Mouse (Mus musculus) heart, adult 2 months (tissue): ENCODE data around the gene 1700028P14Rik. TPM values are rescaled to one million over a fixed set of nuclear protein-coding genes. Genes with fewer than 3 reads are reported as not detected.

Experiments used
- DNase-seq, 2 experiments: peaks; one replicate each; pipeline ENCODE4 v3.0.0; 2021
- H3K27ac ChIP-seq: fragments of 200-600 bp; 2 replicates; pipeline ENCODE4 v1.8.1; 2022
- H3K27me3 ChIP-seq: fragments of 200-500 bp; 2 replicates; pipeline ENCODE4 v1.6.1; 2012; ENCODE audit warnings: mild to moderate bottlenecking, low read length, inconsistent platforms, mixed read lengths; ENCODE audit not compliant: control insufficient read depth, insufficient read depth
- H3K36me3 ChIP-seq: fragments of 200-500 bp; 2 replicates; pipeline ENCODE4 v1.6.1; 2012; ENCODE audit warnings: low read length, inconsistent platforms; ENCODE audit not compliant: control insufficient read depth, insufficient read depth
- H3K4me1 ChIP-seq: fragments of 200-500 bp; 2 replicates; pipeline ENCODE4 v1.6.1; 2011; ENCODE audit warnings: low read length; ENCODE audit not compliant: control insufficient read depth, insufficient read depth
- H3K4me3 ChIP-seq: fragments of 200-600 bp; 2 replicates; pipeline ENCODE4 v1.8.1; 2022
- H3K79me2 ChIP-seq: fragments of 200-500 bp; replicated peaks from 2 replicates; pipeline ENCODE4 v1.6.1; 2012; ENCODE audit warnings: mild to moderate bottlenecking, inconsistent platforms, low read length, moderate library complexity, mixed read lengths; ENCODE audit not compliant: control insufficient read depth, insufficient read depth
- H3K9ac ChIP-seq: fragments of 200-500 bp; 2 replicates; pipeline ENCODE4 v1.6.1; 2012; ENCODE audit warnings: low read depth, mild to moderate bottlenecking, control low read depth, inconsistent platforms, low read length, mixed read lengths
- CTCF ChIP-seq: fragments of 200-600 bp; IDR thresholded peaks from 2 replicates; pipeline ENCODE4 v1.8.1; 2022; ENCODE audit warnings: antibody characterized with exemption, mild to moderate bottlenecking, moderate library complexity
- EP300 ChIP-seq: fragments of 200-500 bp; IDR thresholded peaks from 2 replicates; pipeline ENCODE4 v1.6.1; 2011; ENCODE audit warnings: low read depth, low read length, control low read depth; ENCODE audit not compliant: insufficient read depth
- POLR2A ChIP-seq: fragments of 200-500 bp; IDR thresholded peaks from 2 replicates; pipeline ENCODE4 v1.6.1; 2011; ENCODE audit warnings: mild to moderate bottlenecking, low read depth, low read length, control low read depth; ENCODE audit not compliant: insufficient read depth
- WGBS: fragments of 180-500 bp; shearing (Covaris S2); methylation state at CpG from one replicate; pipeline ENCODE4 v1.1.7; 2018; 5-methylcytosine and 5-hydroxymethylcytosine counted together
- intact Hi-C: fragments of 180-260 bp; cut with DNase I; formaldehyde crosslinking; loops from one replicate; pipeline ENCODE4 v1.15.1; 2025
- polyA plus RNA-seq: library from polyadenylated mRNA; depleted of rRNA; stranded (reverse); fragments of >200 nt; gene quantifications from 2 replicates; pipeline ENCODE4 v1.2.3, GENCODE M21; 2012
- total RNA-seq, 2 experiments: library from RNA; stranded (reverse); gene quantifications; 2 replicates each; pipeline ENCODE4 v1.2.3; 2021

1700028P14Rik gene
- total and polyA plus RNA-seq, 3 experiments = 0.18 TPM; not detected in 2

- no peaks in the 10 kb centered on the region for H3K36me3 ChIP-seq
- no peak for DNase-seq
- no peaks in the 10 kb centered on the region for H3K4me1 ChIP-seq
- no peaks in the 10 kb centered on the region for H3K79me2 ChIP-seq
- peak; percentile 65 for TF ChIP-seq CTCF
- no peak for TF ChIP-seq POLR2A
- H3K4me3 ChIP-seq = no peak overlapping the region
- intact Hi-C loops = no loop called here
- H3K9ac ChIP-seq = no peak overlapping the region
- no peaks in the 10 kb centered on the region for H3K27me3 ChIP-seq
- H3K27ac ChIP-seq = no peak overlapping the region
Observed at GRCm38 (mm10) chr19:23545604-23546003, 107.0 kb downstream of the 1700028P14Rik start.

DNA sequence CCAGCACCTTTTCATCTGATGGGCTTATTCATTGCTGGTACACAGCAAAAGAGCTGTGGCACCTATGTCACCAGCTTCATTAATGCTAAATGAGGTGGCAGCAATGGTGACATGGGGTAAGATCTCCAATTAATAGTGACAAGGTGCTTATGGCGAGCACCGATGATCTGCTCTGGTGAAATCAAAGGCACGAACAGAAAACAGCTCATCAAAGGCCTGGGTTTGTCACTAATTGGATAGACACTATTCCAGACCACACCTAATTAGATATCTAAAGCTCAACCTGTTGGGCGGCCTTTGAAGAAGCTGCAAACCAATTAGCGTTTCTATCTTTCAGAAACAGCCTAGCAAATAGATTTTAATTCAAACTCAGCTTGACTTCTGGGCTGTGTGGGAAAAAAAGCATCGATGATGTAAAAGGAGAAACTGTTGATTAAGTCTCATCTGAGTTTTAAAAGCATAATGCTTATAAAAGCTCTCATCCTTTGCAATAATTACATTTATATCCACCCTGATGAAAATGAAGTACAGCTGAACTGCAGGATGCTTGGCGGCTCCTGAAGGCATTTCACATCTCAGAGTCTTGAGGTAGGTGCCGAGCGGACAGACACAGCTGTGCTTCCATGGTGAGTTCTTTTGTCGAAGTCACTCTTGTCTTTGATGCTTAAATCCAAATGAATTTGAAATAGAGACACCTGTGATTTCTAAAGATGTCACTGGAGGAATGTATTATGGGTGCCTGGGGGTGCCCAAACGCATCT lies 109.2 kb downstream of the 1700028P14Rik start:
- Histone ChIP-seq H3K36me3 (no peaks in the 10 kb centered on the region), H3K27me3 (no peaks in the 10 kb centered on the region), H3K9ac (no peak overlapping the region), H3K79me2 (no peaks in the 10 kb centered on the region), H3K4me3 (no peak overlapping the region), H3K27ac (no peak overlapping the region), H3K4me1 (no peaks in the 10 kb centered on the region)
- no peak for DNase-seq
- TF ChIP-seq EP300 (no peak), CTCF (no peak), POLR2A (no peak)
- WGBS = 78% methylated on average over 11 of the region's 11 CpGs
- intact Hi-C loops = no loop called here

DNA sequence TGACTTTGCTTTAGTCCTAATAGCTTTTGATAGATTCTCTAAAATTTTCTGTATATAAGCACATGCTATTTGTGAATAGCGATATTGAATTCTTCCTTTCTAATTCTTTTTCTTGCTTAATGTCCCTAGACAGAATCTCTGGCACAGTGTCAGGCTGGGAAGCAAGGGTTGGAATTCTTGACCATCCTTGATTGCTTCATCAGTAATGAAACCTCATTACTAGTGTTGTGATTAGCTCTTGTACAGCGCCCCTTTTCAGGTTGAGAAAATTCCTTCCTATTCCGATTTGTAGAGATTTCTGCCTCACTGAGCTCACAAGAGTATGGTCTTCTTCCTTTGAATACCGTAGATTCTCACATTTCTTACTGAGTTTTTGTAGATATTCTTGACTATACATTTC lies 109.9 kb downstream of the 1700028P14Rik start:
- Histone ChIP-seq H3K27ac (no peak overlapping the region), H3K4me3 (no peak overlapping the region), H3K4me1 (no peaks in the 10 kb centered on the region), H3K9ac (no peak overlapping the region), H3K36me3 (no peaks in the 10 kb centered on the region), H3K27me3 (no peaks in the 10 kb centered on the region), H3K79me2 (no peaks in the 10 kb centered on the region)
- intact Hi-C loops = no loop called here
- WGBS = 84% methylated on average over 4 of the region's 4 CpGs
- no peak for TF ChIP-seq EP300
- TF ChIP-seq POLR2A = no peak
- no peak for TF ChIP-seq CTCF
- DNase-seq = no peak

DNA sequence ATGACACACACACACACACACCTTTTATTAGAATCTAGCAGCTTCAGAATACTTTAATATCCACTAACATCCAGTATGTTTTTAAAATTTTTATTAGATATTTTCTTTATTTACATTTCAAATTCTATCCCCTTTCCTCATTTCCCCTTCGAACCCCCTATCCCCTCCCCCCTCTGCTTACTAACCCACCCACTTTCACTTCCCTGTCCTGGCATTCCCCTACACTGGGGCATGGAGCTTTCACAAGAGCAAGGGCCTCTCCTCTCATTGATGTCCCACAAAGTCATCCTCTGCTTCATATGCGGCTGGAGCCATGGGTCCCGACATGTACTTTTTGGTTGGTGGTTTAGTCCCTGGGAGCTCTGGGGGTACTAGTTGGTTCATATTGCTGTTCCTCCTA lies 116.9 kb downstream of the 1700028P14Rik start:
- Histone ChIP-seq H3K27me3 (no peaks in the 10 kb centered on the region), H3K4me1 (peaks cover 1% of the 10 kb centered on the region; the same call in 1 of the 2 replicates), H3K4me3 (no peak overlapping the region), H3K79me2 (no peaks in the 10 kb centered on the region), H3K36me3 (no peaks in the 10 kb centered on the region), H3K9ac (no peak overlapping the region), H3K27ac (no peak overlapping the region)
- 86% methylated on average over 3 of the region's 3 CpGs for WGBS
- no peak for DNase-seq
- intact Hi-C loops = no loop called here
- TF ChIP-seq EP300 (no peak), POLR2A (no peak), CTCF (no peak)

DNA sequence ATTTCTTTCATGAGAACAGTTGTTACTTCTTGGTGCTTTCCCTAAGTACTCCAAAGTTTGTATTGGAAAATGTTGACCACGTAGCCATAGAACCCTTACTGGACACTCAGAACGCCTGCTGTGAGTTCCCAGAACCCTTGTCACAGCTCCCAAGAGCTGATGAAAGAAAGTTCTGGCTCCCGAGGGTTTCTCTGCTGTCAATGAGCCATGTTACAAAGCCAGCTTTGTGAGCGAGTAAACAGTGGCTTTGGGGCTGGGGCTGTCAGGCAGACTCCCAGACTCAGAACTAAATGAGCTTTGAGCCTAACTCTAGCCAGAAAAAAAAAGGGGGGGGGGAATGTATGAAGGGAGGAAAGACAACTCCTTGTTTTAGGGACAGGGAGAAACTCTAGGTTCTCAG lies 120.7 kb downstream of the 1700028P14Rik start:
- DNase-seq = peak; percentile 33 to 48
- no peak for TF ChIP-seq CTCF
- 44% methylated on average over 4 of the region's 4 CpGs for WGBS
- H3K36me3 ChIP-seq = no peaks in the 10 kb centered on the region
- H3K27me3 ChIP-seq = no peaks in the 10 kb centered on the region
- no peak overlapping the region for H3K9ac ChIP-seq
- intact Hi-C loops = no loop called here
- H3K79me2 ChIP-seq = no peaks in the 10 kb centered on the region
- H3K4me3 ChIP-seq = no peak overlapping the region
- H3K27ac ChIP-seq = no peak overlapping the region
- peaks cover 1% of the 10 kb centered on the region; the same call in 1 of the 2 replicates for H3K4me1 ChIP-seq

DNA sequence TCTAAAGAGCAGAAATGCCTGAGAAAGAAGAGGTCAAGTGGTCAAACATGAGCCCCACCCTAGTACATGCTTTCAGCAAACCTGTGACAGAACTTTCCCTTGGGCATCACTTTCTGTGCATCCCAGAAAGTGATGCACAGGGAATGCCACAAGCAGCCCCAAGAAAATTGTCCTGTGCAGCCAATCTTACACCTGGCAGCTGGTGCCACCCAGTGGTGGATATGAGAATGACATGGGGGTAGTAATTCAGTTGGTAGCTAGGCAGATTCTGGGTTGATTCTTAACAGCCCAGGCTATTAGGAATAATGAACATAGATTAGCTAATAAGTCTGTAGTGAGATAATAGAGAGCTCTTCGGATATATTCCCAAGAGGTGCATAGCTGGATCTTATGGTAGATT lies 128.9 kb downstream of the 1700028P14Rik start:
- H3K4me1 ChIP-seq = peaks cover 2% of the 10 kb centered on the region
- H3K36me3 ChIP-seq = no peaks in the 10 kb centered on the region
- TF ChIP-seq POLR2A (no peak), CTCF (peak; percentile 98), EP300 (0 out of 2 replicates have a peak, but pooled peaks have one; percentile 64)
- H3K27me3 ChIP-seq = no peaks in the 10 kb centered on the region
- no peak overlapping the region for H3K27ac ChIP-seq
- no peaks in the 10 kb centered on the region for H3K79me2 ChIP-seq
- no peak overlapping the region for H3K9ac ChIP-seq
- H3K4me3 ChIP-seq = no peak overlapping the region
- WGBS = 3% methylated on average over 1 of the region's 1 CpGs
- intact Hi-C loops = loop anchor here (1.0 to 10.0 kb wide), 5 partner anchors 44 to 609 kb away; partner anchors contain the start of gene Smc5
- DNase-seq = peak; percentile 66 to 80
